Comparison of ENCODE assay signal across 9 mouse cellular contexts in the genomic region with DNA sequence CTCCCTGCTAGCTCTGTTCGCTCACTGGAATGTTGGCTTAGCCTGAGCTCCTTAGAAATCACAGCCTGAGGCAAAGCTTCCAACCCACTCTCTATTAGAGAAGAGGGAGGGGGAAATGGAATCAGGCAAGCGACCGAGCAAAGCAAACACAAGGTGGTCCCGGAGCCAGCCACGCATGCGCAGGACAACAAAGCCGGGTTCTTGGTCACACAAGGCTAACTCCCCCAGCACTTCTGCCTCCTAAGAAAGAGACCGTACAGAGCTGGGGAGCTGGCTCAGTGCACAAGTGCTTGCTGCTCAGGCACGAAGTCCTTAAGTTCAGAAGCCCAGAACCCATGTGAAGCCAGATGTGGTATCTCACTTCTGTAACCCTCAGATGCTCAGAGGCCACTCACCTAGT. TPM values are rescaled to one million over a fixed set of nuclear protein-coding genes. Genes with fewer than 3 reads are reported as not detected.
DNase-seq lines count a peak whose midpoint lies in the region; ATAC-seq lines count a peak whose summit lies in the region.
"Had no signal": no experiment of that assay in that cellular context is flagged by ENCODE, and none has a peak within 500 bp of the region (broad histone marks: within the 10 kb centered on the region; RNA-seq: fewer than 3 reads in every experiment).

No protein-coding gene starts in this region.

- ATAC-seq in intestine, embryonic 14.5 days (replicated peaks; ENCODE audit: low FRiP score, low TSS enrichment, low read depth) = no peak
- ATAC-seq in intestine, embryonic 16.5 days = no peak
- ATAC-seq in forebrain, embryonic 16.5 days = no peak
- ATAC-seq in midbrain, embryonic 12.5 days (ENCODE audit: low FRiP score, low read depth) = no peak
- ATAC-seq in activated CD4-positive, CD25-positive, alpha-beta regulatory T cell, adult 4 months = no peak
- ATAC-seq: lung, postnatal 0 days had no signal

- no peak overlapping the region for H3K4me3 ChIP-seq in intestine, embryonic 14.5 days (ENCODE audit: low read depth, low read length)
- H3K4me3 ChIP-seq in intestine, embryonic 16.5 days (ENCODE audit: low read length) = no peak overlapping the region
- no peak overlapping the region for H3K4me3 ChIP-seq in forebrain, embryonic 16.5 days (replicated peaks; ENCODE audit: low read length)
- no peak overlapping the region for H3K4me3 ChIP-seq in midbrain, embryonic 12.5 days

- intact Hi-C loops in gastrocnemius, postnatal 14 days (cut with DNase I; ENCODE audit: low total_unique reads) = no loop called here

- 0 out of 2 replicates have a peak, but pooled peaks cover 3% of the 10 kb centered on the region for H3K4me1 ChIP-seq in intestine, embryonic 14.5 days (replicated peaks; ENCODE audit: control insufficient read depth, insufficient read depth, low read length)
- H3K4me1 ChIP-seq in intestine, embryonic 16.5 days (ENCODE audit: control insufficient read depth, insufficient read depth, low read length) = peaks cover 7% of the 10 kb centered on the region
- H3K4me1 ChIP-seq in forebrain, embryonic 16.5 days (replicated peaks; ENCODE audit: control insufficient read depth, insufficient read depth, low read length) = no peaks in the 10 kb centered on the region
- H3K4me1 ChIP-seq in midbrain, embryonic 12.5 days = peaks cover 4% of the 10 kb centered on the region; the same call in 1 of the 2 replicates

- WGBS in intestine, embryonic 14.5 days = 59% methylated on average over 9 of the region's 9 CpGs
- WGBS in intestine, embryonic 16.5 days = 46% methylated on average over 9 of the region's 9 CpGs
- 32% methylated on average over 9 of the region's 9 CpGs for WGBS in forebrain, embryonic 16.5 days
- 33% methylated on average over 9 of the region's 9 CpGs for WGBS in midbrain, embryonic 12.5 days

- H3K9ac ChIP-seq in intestine, embryonic 14.5 days (ENCODE audit: low read length) = no peak overlapping the region
- no peak overlapping the region for H3K9ac ChIP-seq in intestine, embryonic 16.5 days (ENCODE audit: low read depth, low read length)
- no peak overlapping the region for H3K9ac ChIP-seq in forebrain, embryonic 16.5 days (replicated peaks; ENCODE audit: low read depth, low read length)
- 0 out of 2 replicates have a peak overlapping the region, but pooled peaks have one; percentile 24 for H3K9ac ChIP-seq in midbrain, embryonic 12.5 days (replicated peaks)

- no peaks in the 10 kb centered on the region for H3K27me3 ChIP-seq in intestine, embryonic 14.5 days (replicated peaks; ENCODE audit: control insufficient read depth, insufficient read depth, low read length)
- no peaks in the 10 kb centered on the region for H3K27me3 ChIP-seq in intestine, embryonic 16.5 days (replicated peaks; ENCODE audit: control insufficient read depth, insufficient read depth, low read length)
- no peaks in the 10 kb centered on the region for H3K27me3 ChIP-seq in forebrain, embryonic 16.5 days (replicated peaks; ENCODE audit: control insufficient read depth, insufficient read depth, low read length)
- no peaks in the 10 kb centered on the region for H3K27me3 ChIP-seq in midbrain, embryonic 12.5 days

- DNase-seq in intestine, embryonic 14.5 days (ENCODE audit: low spot score) = peak; percentile 59
- peak; percentile 81 for DNase-seq in ZHBTc4 (ENCODE audit: low read depth, low spot score)
- DNase-seq in B cell, adult 2 months = no peak
- no peak for DNase-seq in gastrocnemius, postnatal 14 days

- H3K36me3 ChIP-seq in intestine, embryonic 14.5 days (ENCODE audit: control insufficient read depth, insufficient read depth, low read length) = no peaks in the 10 kb centered on the region
- H3K36me3 ChIP-seq in intestine, embryonic 16.5 days (ENCODE audit: control insufficient read depth, insufficient read depth, low read length) = no peaks in the 10 kb centered on the region
- no peaks in the 10 kb centered on the region for H3K36me3 ChIP-seq in forebrain, embryonic 16.5 days (ENCODE audit: control insufficient read depth, insufficient read depth)
- no peaks in the 10 kb centered on the region for H3K36me3 ChIP-seq in midbrain, embryonic 12.5 days

- H3K4me2 ChIP-seq in intestine, embryonic 14.5 days (ENCODE audit: low read length) = 0 out of 2 replicates have a peak overlapping the region, but pooled peaks have one; percentile 12
- H3K4me2 ChIP-seq in intestine, embryonic 16.5 days (ENCODE audit: low read depth, low read length) = no peak overlapping the region
- H3K4me2 ChIP-seq in forebrain, embryonic 16.5 days (ENCODE audit: low read length) = peak overlapping the region; percentile 34
- peak overlapping the region; percentile 32 for H3K4me2 ChIP-seq in midbrain, embryonic 12.5 days (replicated peaks)

- H3K9me3 ChIP-seq in intestine, embryonic 14.5 days (ENCODE audit: control insufficient read depth, low read length) = no peaks in the 10 kb centered on the region
- H3K9me3 ChIP-seq in intestine, embryonic 16.5 days (ENCODE audit: control insufficient read depth, low read length) = peaks cover 4% of the 10 kb centered on the region
- H3K9me3 ChIP-seq in forebrain, embryonic 16.5 days (ENCODE audit: control insufficient read depth, low read length) = peaks cover 5% of the 10 kb centered on the region; the same call in 1 of the 2 replicates
- peaks cover 9% of the 10 kb centered on the region; the same call in 1 of the 2 replicates for H3K9me3 ChIP-seq in midbrain, embryonic 12.5 days

- H3K27ac ChIP-seq in intestine, embryonic 14.5 days (ENCODE audit: low read depth) = no peak overlapping the region
- H3K27ac ChIP-seq in intestine, embryonic 16.5 days (ENCODE audit: low read length) = no peak overlapping the region
- no peak overlapping the region for H3K27ac ChIP-seq in forebrain, embryonic 16.5 days (ENCODE audit: low read length)
- H3K27ac ChIP-seq in midbrain, embryonic 12.5 days (replicated peaks) = no peak overlapping the region; the same call in 1 of the 2 replicates

RNA-seq across cellular contexts. Expression of a gene that starts 12.1 kb away (rescaled TPM):
- polyA plus RNA-seq in intestine, embryonic 14.5 days (2014; fragmentation: Nextera tagmentation; extraction: Ambion mirVana) = 530 and 580 TPM in 2 replicates
- 658 and 660 TPM in 2 replicates for polyA plus RNA-seq in intestine, embryonic 16.5 days (2015; fragmentation: Nextera tagmentation; extraction: Ambion mirVana)
- 355 and 370 TPM in 2 replicates for polyA plus RNA-seq in forebrain, embryonic 16.5 days (2015; fragmentation: Nextera tagmentation; extraction: Ambion mirVana)
- polyA plus RNA-seq in midbrain, embryonic 12.5 days (2016; fragmentation: Nextera tagmentation; extraction: Ambion mirVana) = 382 and 402 TPM in 2 replicates
- 100 to 1,000 TPM; 434 to 465 TPM for total RNA-seq in gastrocnemius, postnatal 14 days (2021)
- 100 to 1,000 TPM; 358 to 400 TPM for polyA plus RNA-seq in activated CD4-positive, CD25-positive, alpha-beta regulatory T cell, adult 4 months (2017; shearing (Covaris generic))

RNA-seq across cellular contexts. Expression of a gene that starts 49.7 kb away (rescaled TPM):
- 313 and 325 TPM in 2 replicates for polyA plus RNA-seq in intestine, embryonic 14.5 days (2014; fragmentation: Nextera tagmentation; extraction: Ambion mirVana)
- polyA plus RNA-seq in intestine, embryonic 16.5 days (2015; fragmentation: Nextera tagmentation; extraction: Ambion mirVana) = 440 and 454 TPM in 2 replicates
- 311 and 321 TPM in 2 replicates for polyA plus RNA-seq in forebrain, embryonic 16.5 days (2015; fragmentation: Nextera tagmentation; extraction: Ambion mirVana)
- polyA plus RNA-seq in midbrain, embryonic 12.5 days (2016; fragmentation: Nextera tagmentation; extraction: Ambion mirVana) = 312 and 337 TPM in 2 replicates
- total RNA-seq in gastrocnemius, postnatal 14 days (2021) = 100 to 1,000 TPM; 590 to 617 TPM
- polyA plus RNA-seq in activated CD4-positive, CD25-positive, alpha-beta regulatory T cell, adult 4 months (2017; shearing (Covaris generic)) = 100 to 1,000 TPM; 633 to 647 TPM

RNA-seq across cellular contexts. Expression of a gene that starts 50.2 kb away (rescaled TPM):
- polyA plus RNA-seq in intestine, embryonic 14.5 days (2014; fragmentation: Nextera tagmentation; extraction: Ambion mirVana) = 50.5 and 55.5 TPM in 2 replicates
- polyA plus RNA-seq in intestine, embryonic 16.5 days (2015; fragmentation: Nextera tagmentation; extraction: Ambion mirVana) = 38.9 and 43.3 TPM in 2 replicates
- 27.0 and 30.3 TPM in 2 replicates for polyA plus RNA-seq in forebrain, embryonic 16.5 days (2015; fragmentation: Nextera tagmentation; extraction: Ambion mirVana)
- polyA plus RNA-seq in midbrain, embryonic 12.5 days (2016; fragmentation: Nextera tagmentation; extraction: Ambion mirVana) = 26.9 and 40.9 TPM in 2 replicates
- total RNA-seq in gastrocnemius, postnatal 14 days (2021) = 10 to 100 TPM; 32.2 to 39.6 TPM
- polyA plus RNA-seq in activated CD4-positive, CD25-positive, alpha-beta regulatory T cell, adult 4 months (2017; shearing (Covaris generic)) = under 1 TPM in 1 of 2 experiments, not detected in 1; 0.27 TPM

Comparison
In these comparisons a context has a peak if more than half of its experiments do, and no peak if none do; other contexts are left out.
1. DNase-seq: peak in intestine, embryonic 14.5 days (single experiment) and ZHBTc4 (single experiment); none in B cell, adult 2 months (0 of 2) and gastrocnemius, postnatal 14 days (single experiment).
2. RNA of a gene that starts 50.2 kb away (polyA plus RNA-seq): 50.5 to 55.5 TPM in intestine, embryonic 14.5 days, 26.9 to 40.9 TPM in midbrain, embryonic 12.5 days, 38.9 to 43.3 TPM in intestine, embryonic 16.5 days and 27.0 to 30.3 TPM in forebrain, embryonic 16.5 days; 0.27 TPM in activated CD4-positive, CD25-positive, alpha-beta regulatory T cell, adult 4 months; every median in the first group is over 10 times any median in the second.